Mouse (Mus musculus): ENCODE measurements around the gene Ism2.

Gene Ism2

GRCm38 (mm10) chr12:87230379-87230895, 69.1 kb downstream of the Ism2 start:
- no peak for DNase-seq (ENCODE audit: low spot score in 2 of 2)

GRCm38 (mm10) chr12:87229633-87230032, 69.9 kb downstream of the Ism2 start:
- no peak for DNase-seq (ENCODE audit: low spot score in 2 of 2)

Data from thymus, postnatal 10 days (tissue).